Mouse (Mus musculus) yolk sac, embryonic 10.5 days (tissue): Measurements from ENCODE around the gene Iqcj.
"Not testable (repeated sequence)": the region's sequence is repeated elsewhere in the genome, so short reads cannot be mapped to it uniquely, and the experiment has no call there.

ENCODE experiments used
- DNase-seq: peaks from one replicate; pipeline ENCODE4 v3.0.0-alpha.2; 2017; ENCODE audit warnings: low spot score

Iqcj gene

GRCm38 (mm10) chr3:68071395-68072386 is 179.7 kb downstream of the Iqcj start:
- DNase-seq, result no peak

GRCm38 (mm10) chr3:68077406-68077805 is 185.4 kb downstream of the Iqcj start:
- no peak for DNase-seq

GRCm38 (mm10) chr3:68085024-68085423 is 193.0 kb downstream of the Iqcj start:
- no peak for DNase-seq

DNA sequence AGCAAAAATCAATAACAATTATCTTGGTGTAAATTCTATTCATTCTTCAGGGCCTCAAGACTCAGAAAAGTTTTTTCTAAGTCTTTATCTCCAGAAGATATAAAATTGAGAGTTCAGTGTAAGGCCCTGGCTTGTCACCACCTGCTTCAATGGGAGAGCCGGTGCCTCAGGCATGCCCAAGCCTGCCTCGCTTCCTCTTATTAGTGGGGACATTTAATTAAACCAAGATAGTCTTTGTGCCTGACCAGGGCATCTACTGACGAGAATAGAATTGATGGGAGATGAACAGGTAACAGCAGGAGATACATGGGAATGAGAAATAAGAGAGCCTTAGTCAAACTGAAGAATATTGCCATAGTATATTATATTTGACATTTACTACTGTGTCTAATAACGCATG is 200.1 kb downstream of the Iqcj start:
- DNase-seq, result no peak

DNA sequence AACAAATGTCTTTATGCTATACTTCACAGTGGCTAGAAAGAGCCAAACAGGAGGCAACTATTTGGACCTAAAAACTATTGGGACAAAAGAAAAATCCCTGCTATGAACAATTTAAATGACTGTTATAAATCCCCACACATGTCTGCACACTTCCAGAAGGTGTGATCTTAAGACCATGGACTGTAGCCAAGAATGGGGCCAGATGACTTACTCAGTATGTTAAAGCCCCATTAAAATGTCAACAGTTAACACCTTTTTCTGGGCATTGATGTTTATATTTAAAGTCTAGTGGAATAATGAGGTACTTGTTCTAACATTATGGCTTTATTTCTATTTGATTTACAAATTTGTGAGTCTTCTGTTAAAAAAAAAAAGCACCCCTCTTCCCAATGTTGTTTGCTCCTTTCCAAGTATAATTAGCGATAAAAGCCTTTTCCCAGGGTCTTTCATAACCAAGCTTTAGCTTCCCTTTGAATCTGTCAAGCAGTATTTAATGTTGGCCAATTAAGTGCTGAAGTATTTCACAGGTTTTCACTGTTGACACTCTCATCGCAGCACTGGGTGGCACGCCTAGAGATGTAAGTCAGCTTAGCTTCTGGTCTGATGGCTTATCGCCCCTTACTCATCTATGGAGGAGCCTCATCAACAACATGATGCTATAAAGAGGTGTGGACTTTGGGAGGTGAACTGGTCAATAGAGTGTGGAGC is 204.9 kb downstream of the Iqcj start:
- DNase-seq, result no peak

DNA sequence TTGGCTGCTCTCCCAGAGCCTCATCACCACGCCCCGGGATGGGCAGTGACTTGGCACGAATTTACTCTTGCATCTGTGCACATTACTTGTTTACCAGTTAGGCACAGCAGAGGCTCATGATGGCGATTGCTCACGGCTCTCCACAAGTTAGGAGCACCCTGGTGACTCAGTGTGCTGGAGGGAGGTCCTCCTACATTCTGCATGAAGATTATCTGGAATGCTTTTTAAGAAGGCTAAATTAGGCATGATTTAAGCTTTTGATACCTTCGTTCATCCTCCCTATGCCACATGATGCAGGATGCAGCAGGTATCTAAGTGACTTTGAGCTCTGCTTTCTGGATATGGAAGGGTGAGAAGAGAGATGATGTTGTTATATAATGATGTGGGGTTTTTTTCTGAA is 207.5 kb downstream of the Iqcj start:
- DNase-seq, result not testable (repeated sequence)

DNA sequence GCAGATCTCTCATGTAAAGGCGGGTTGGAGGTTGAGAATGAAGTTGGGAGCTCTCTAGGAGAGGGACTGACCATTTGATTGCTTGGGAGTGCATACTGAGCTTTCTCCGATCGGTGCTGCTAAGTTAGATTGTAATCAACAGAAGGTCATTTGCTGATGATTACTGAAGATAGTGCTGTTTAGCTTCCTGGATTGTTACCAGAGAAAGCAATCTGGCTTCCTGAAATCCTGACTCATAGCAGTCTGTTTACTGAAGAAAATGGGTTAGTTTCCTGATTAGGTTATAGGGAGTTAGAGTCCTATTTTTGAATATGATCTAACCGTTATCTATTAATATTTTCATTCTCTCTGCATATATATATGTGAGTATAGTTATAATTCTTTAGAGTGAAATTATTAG is 209.3 kb downstream of the Iqcj start:
- DNase-seq, result no peak

- DNase-seq, result no peak
Observed at GRCm38 (mm10) chr3:68105081-68105685, 213.2 kb downstream of the Iqcj start.
